Mouse (Mus musculus): ENCODE results near the gene Tcerg1l.

DNA sequence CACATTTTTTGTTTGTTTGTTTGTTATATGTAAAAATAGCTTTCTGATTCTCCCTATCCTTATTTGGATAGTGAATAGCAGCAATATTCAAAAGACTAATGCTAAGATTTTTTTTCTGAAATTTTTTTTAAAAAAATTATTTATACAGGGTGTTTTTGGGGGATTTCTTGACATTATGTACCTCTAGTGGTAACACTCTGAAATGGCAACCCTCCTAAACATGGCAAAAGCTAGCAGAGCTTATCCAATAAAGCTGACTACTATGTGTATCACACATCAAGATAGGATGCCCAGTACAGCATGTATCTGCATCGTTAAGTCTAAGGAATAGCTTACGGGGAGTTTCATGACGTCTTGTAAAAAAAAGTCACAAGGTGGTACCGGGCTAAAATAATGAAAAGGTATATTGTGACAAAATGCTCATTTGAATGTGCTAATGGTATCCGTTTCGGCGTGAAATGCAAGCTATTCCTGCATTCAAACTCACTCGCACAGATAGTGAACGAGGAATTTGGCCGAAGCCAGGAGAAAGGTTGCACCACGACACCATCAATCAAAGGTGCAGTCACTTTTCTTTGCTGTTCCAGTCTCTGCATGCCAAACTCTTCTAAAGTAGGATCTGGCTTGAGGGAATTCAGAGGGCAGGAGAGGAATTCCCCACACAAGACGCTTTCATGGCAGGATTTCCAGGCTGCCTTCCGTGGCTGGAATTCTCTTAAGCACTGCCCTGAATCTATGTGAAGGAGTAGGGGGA lies 1.2 kb downstream of the Tcerg1l start:
- TF ChIP-seq CTCF (IDR thresholded peaks at IDR 0.05), result no peak
- TF ChIP-seq EP300 (IDR thresholded peaks at IDR 0.05), result no peak

All from lung, postnatal 0 days (tissue).